Mouse (Mus musculus) limb, embryonic 13.5 days (tissue): Measurements from ENCODE around the gene Wdr20. TPM values are rescaled to one million over a fixed set of nuclear protein-coding genes. Genes with fewer than 3 reads are reported as not detected.

Experiments
- ATAC-seq: fragments of 200-750 bp; cut with Nextera tagmentation; 2 replicates; pipeline ENCODE4 v1.8.0; 2017; ENCODE audit warnings: low read depth, moderate number of reproducible peaks, moderate TSS enrichment; ENCODE audit not compliant: low FRiP score
- H3K27ac ChIP-seq: fragments of 300-500 bp; sonication (generic); 2 replicates; pipeline ENCODE4 v1.5.1; 2015; ENCODE audit warnings: inconsistent platforms, mild to moderate bottlenecking, moderate library complexity
- H3K27me3 ChIP-seq: fragments of 300-500 bp; sonication (generic); 2 replicates; pipeline ENCODE4 v1.6.1; 2015; ENCODE audit warnings: mild to moderate bottlenecking, inconsistent platforms
- H3K36me3 ChIP-seq: fragments of 300-500 bp; sonication (generic); 2 replicates; pipeline ENCODE4 v1.6.1; 2015; ENCODE audit warnings: inconsistent platforms, mild to moderate bottlenecking, moderate library complexity
- H3K4me1 ChIP-seq: fragments of 300-500 bp; sonication (generic); 2 replicates; pipeline ENCODE4 v1.6.1; 2015; ENCODE audit warnings: inconsistent platforms
- H3K4me2 ChIP-seq: fragments of 300-500 bp; sonication (generic); replicated peaks from 2 replicates; pipeline ENCODE4 v1.6.1; 2015; ENCODE audit warnings: inconsistent platforms, mild to moderate bottlenecking, moderate library complexity
- H3K4me3 ChIP-seq: fragments of 300-500 bp; sonication (generic); 2 replicates; pipeline ENCODE4 v1.5.1; 2015; ENCODE audit warnings: moderate library complexity, mild to moderate bottlenecking, inconsistent platforms
- H3K9ac ChIP-seq: fragments of 300-500 bp; sonication (generic); 2 replicates; pipeline ENCODE4 v1.6.1; 2015; ENCODE audit warnings: mild to moderate bottlenecking, inconsistent platforms
- H3K9me3 ChIP-seq: fragments of 300-500 bp; sonication (generic); 2 replicates; pipeline ENCODE4 v1.6.1; 2016; ENCODE audit warnings: inconsistent platforms
- WGBS: fragments of 180-500 bp; shearing (Covaris S2); methylation state at CpG from one replicate; pipeline ENCODE4 v1.1.7; 2015; 5-methylcytosine and 5-hydroxymethylcytosine counted together
- polyA plus RNA-seq: library from polyadenylated mRNA; unstranded; fragments of >200 nt; fragmentation: Nextera tagmentation; extraction: Ambion mirVana; gene quantifications from 2 replicates; pipeline ENCODE4 v1.2.1, GENCODE M21; 2015

Gene Wdr20
- polyA plus RNA-seq, 1 experiment from 2014 or later = 25.9 TPM

DNA sequence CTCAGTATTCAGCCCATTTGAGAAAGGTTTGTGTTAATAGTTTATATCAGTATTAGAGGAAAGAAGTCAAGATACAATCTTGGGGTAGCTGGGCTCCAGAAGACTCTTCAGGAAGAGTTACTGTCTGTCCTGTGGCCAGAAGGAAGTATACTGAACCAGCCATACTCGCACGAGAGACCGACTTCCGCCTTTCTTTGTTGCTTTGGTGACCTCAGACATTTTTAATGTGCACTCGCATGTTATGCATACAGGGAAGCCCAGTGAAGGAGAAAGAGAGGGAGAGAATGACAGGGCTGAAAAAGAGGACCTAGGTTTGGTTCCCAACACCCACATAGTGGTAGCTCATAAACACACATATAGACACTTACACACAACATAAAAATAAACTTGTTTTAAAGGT, 26.8 kb downstream of the Wdr20 start:
- 92% methylated on average over 5 of the region's 5 CpGs for WGBS

DNA sequence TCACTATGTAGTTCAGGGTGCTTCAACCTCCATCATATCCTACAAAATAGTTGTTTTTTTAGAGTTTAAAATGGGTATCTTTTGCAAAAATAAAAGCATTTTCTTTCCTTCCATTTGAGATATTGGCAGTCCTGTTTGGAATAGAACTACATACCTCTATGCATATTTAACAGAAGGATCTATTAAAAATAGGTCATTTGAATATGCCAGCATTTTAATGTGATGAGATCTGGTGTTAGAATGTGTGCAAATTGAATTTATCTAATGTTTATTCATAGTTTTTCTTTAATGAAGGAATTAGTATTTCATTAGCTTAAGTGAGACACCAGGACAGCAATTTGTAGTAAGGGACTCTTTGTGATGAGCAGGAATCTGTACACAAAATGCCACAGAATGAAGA, 30.8 kb downstream of the Wdr20 start:
- no peak overlapping the region for H3K4me3 ChIP-seq
- ATAC-seq = no peak

More for the DNA sequence above, 26.8 kb downstream of the Wdr20 start:
- peaks cover 10% of the 10 kb centered on the region; the same call in 1 of the 2 replicates for H3K4me1 ChIP-seq
- H3K9ac ChIP-seq = no peak overlapping the region
- no peak overlapping the region for H3K4me3 ChIP-seq
- H3K9me3 ChIP-seq = no peaks in the 10 kb centered on the region
- H3K36me3 ChIP-seq = peaks cover 5% of the 10 kb centered on the region; the same call in 1 of the 2 replicates
- H3K27ac ChIP-seq = no peak overlapping the region
- no peak overlapping the region for H3K4me2 ChIP-seq
- no peaks in the 10 kb centered on the region for H3K27me3 ChIP-seq
- no peak for ATAC-seq

GRCm38 (mm10) chr12:110769660-110770297, 32.0 kb downstream of the Wdr20 start:
- H3K36me3 ChIP-seq = peaks cover 4% of the 10 kb centered on the region; the same call in 1 of the 2 replicates
- H3K27ac ChIP-seq = no peak overlapping the region
- WGBS = 45% methylated on average over 6 of the region's 6 CpGs
- no peak overlapping the region for H3K9ac ChIP-seq
- H3K9me3 ChIP-seq = no peaks in the 10 kb centered on the region
- no peaks in the 10 kb centered on the region for H3K27me3 ChIP-seq
- H3K4me2 ChIP-seq = no peak overlapping the region
- H3K4me1 ChIP-seq = peaks cover 15% of the 10 kb centered on the region
- ATAC-seq = no peak
- no peak overlapping the region for H3K4me3 ChIP-seq

More for the DNA sequence above, 30.8 kb downstream of the Wdr20 start:
- Histone ChIP-seq H3K9me3 (no peaks in the 10 kb centered on the region), H3K27ac (no peak overlapping the region), H3K9ac (no peak overlapping the region), H3K4me1 (peaks cover 15% of the 10 kb centered on the region), H3K36me3 (peaks cover 4% of the 10 kb centered on the region; the same call in 1 of the 2 replicates), H3K27me3 (no peaks in the 10 kb centered on the region), H3K4me2 (no peak overlapping the region)

DNA sequence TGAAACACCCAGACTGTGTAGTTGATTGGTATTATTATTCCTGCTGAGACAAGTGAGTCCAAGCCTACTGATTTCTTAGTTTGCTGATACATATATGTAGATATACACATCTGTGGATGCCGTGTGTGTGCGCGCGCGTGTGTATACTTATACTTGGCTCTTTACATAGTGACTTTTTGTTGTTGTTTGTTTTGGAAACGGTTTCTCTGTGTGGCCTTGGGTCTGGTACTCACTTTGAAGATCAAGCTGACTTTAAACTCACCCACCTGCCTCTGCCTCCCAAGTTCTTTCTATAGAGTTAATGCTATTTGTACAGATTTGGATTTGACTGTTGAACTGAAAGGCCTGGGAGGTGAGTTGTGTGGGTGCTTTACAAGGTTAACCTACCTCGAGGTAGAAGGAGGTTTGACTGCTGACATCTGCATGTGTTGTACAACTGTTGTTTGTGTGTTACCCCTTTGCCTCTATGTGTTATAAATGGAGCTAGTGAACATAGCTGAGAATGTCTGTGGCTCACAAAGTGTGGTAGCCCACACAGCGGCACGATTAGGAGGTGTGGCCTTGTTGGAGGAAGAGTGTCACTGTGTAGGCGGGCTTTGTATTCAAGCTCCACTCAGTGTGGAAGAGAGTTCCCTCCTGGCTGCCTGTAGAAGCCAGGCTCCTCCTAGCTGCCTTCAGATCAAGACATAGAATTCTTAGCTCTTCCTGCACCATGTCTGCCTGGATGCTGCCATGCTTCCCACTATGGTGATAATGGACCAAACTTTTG, 32.9 kb downstream of the Wdr20 start:
- Histone ChIP-seq H3K27ac (no peak overlapping the region), H3K4me3 (no peak overlapping the region), H3K9ac (no peak overlapping the region), H3K36me3 (peaks cover 4% of the 10 kb centered on the region; the same call in 1 of the 2 replicates), H3K27me3 (no peaks in the 10 kb centered on the region), H3K9me3 (no peaks in the 10 kb centered on the region), H3K4me1 (peaks cover 15% of the 10 kb centered on the region), H3K4me2 (no peak overlapping the region)
- ATAC-seq = no peak
- WGBS = 91% methylated on average over 10 of the region's 10 CpGs

- H3K4me2 ChIP-seq = no peak overlapping the region
- peaks cover 20% of the 10 kb centered on the region for H3K4me1 ChIP-seq
- no peak for ATAC-seq
- no peak overlapping the region for H3K27ac ChIP-seq
- H3K4me3 ChIP-seq = no peak overlapping the region
- no peak overlapping the region for H3K9ac ChIP-seq
- H3K9me3 ChIP-seq = no peaks in the 10 kb centered on the region
- H3K27me3 ChIP-seq = no peaks in the 10 kb centered on the region
- peaks cover 4% of the 10 kb centered on the region; the same call in 1 of the 2 replicates for H3K36me3 ChIP-seq
- WGBS = 90% methylated on average over 6 of the region's 6 CpGs
Observed at GRCm38 (mm10) chr12:110771961-110772360, 34.2 kb downstream of the Wdr20 start.

DNA sequence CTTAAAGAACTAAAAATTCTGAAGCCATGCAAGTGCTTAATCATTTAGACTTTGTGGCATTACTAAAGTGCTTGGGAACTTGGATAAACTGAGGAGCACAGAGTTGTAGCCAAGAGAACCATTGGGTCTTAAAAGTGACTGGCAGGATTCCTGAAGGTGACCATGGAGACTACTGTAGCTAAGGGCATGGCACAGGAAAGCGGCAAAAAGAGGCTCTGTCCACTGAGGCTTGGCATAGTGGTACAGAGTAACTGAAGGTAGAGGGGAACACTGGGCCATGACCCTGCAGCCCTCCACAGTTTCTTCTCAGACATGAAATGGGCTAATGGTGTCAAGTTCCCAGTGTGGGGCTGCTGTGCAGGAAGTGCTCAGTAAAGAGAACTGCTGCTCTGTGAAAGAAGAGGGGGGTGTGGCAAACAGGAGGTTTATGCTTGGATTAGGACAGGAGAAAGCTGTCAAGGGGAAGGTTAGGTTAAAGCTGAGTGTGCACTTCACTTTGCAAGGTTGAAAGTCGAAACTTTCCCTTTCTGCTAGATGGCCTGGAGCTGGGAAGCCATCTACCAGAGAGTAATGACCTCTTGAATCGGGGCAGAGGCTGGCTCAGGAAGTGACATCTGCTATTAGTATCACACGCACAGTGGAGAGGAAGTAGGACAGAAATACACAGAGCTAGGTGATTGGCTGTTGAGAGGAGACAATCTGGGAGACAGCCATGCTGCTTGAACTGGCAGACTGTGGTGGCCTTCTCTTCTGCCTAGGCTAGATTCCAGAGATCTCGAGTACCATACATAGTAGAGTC, 38.1 kb downstream of the Wdr20 start:
- WGBS = 57% methylated on average over 5 of the region's 5 CpGs
- H3K4me2 ChIP-seq = no peak overlapping the region
- peaks cover 6% of the 10 kb centered on the region; the same call in 1 of the 2 replicates for H3K4me1 ChIP-seq
- no peaks in the 10 kb centered on the region for H3K9me3 ChIP-seq
- H3K4me3 ChIP-seq = no peak overlapping the region
- ATAC-seq = no peak
- no peaks in the 10 kb centered on the region for H3K27me3 ChIP-seq
- H3K36me3 ChIP-seq = peaks cover 26% of the 10 kb centered on the region
- H3K9ac ChIP-seq = no peak overlapping the region
- no peak overlapping the region for H3K27ac ChIP-seq

- WGBS = 81% methylated on average over 5 of the region's 5 CpGs
Observed at GRCm38 (mm10) chr12:110777853-110778252, 40.1 kb downstream of the Wdr20 start.

DNA sequence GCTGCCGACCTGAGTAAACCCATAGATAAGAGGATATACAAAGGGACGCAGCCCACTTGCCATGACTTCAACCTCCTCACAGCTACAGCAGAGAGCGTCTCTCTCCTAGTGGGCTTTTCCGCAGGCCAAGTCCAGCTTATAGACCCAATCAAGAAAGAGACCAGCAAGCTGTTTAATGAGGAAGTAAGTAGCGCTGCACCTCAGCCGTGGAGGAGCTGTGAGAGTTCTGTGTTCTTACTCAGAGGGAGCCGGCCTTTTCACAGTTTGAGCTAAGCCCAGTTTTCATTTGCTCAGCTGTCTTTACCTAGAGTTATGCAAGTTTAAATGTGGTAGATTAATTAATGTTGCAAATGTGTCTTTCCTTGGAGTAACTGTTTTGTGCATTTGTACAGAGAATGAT, 41.6 kb downstream of the Wdr20 start:
- peaks cover 6% of the 10 kb centered on the region; the same call in 1 of the 2 replicates for H3K4me1 ChIP-seq
- WGBS = 83% methylated on average over 7 of the region's 7 CpGs
- no peak overlapping the region for H3K27ac ChIP-seq
- H3K36me3 ChIP-seq = peaks cover 37% of the 10 kb centered on the region
- no peak overlapping the region for H3K4me3 ChIP-seq
- H3K9me3 ChIP-seq = no peaks in the 10 kb centered on the region
- no peak overlapping the region for H3K4me2 ChIP-seq
- no peak for ATAC-seq
- no peaks in the 10 kb centered on the region for H3K27me3 ChIP-seq
- H3K9ac ChIP-seq = no peak overlapping the region

More at GRCm38 (mm10) chr12:110777853-110778252, 40.1 kb downstream of the Wdr20 start:
- ATAC-seq = no peak
- Histone ChIP-seq H3K4me3 (no peak overlapping the region), H3K9me3 (no peaks in the 10 kb centered on the region), H3K4me1 (peaks cover 6% of the 10 kb centered on the region; the same call in 1 of the 2 replicates), H3K27ac (no peak overlapping the region), H3K4me2 (no peak overlapping the region), H3K9ac (no peak overlapping the region), H3K27me3 (no peaks in the 10 kb centered on the region), H3K36me3 (peaks cover 34% of the 10 kb centered on the region)

GRCm38 (mm10) chr12:110781181-110781580, 43.4 kb downstream of the Wdr20 start:
- WGBS = 87% methylated on average over 8 of the region's 8 CpGs
- H3K27me3 ChIP-seq = no peaks in the 10 kb centered on the region

DNA sequence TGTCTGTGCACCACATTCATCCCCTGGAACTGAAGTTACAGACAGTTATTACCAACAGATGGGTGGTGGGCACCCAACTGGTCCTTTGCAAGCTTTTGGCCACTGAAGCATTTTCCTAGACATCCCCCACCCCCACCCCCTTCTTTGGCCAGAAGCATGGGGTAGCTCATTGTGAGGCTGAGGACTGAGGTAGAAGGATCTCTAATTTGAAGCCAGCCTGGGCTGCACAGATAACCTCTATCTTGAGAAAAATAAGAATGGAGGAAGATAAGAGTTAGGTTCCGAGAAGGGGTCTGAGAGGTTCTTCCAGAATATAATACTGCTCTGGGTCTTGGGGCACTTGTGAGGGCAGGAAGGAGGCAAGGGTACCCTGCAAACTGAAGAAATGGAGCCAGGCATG, 44.5 kb downstream of the Wdr20 start:
- no peaks in the 10 kb centered on the region for H3K27me3 ChIP-seq
- ATAC-seq = no peak
- H3K9me3 ChIP-seq = no peaks in the 10 kb centered on the region
- no peaks in the 10 kb centered on the region for H3K4me1 ChIP-seq
- no peak overlapping the region for H3K4me3 ChIP-seq
- H3K27ac ChIP-seq = no peak overlapping the region
- H3K4me2 ChIP-seq = no peak overlapping the region
- WGBS = 90% methylated on average over 1 of the region's 1 CpGs
- H3K9ac ChIP-seq = no peak overlapping the region
- H3K36me3 ChIP-seq = peaks cover 53% of the 10 kb centered on the region

More at GRCm38 (mm10) chr12:110781181-110781580, 43.4 kb downstream of the Wdr20 start:
- Histone ChIP-seq H3K9me3 (no peaks in the 10 kb centered on the region), H3K4me3 (no peak overlapping the region), H3K9ac (no peak overlapping the region), H3K4me2 (no peak overlapping the region), H3K36me3 (peaks cover 52% of the 10 kb centered on the region), H3K27ac (no peak overlapping the region), H3K4me1 (no peaks in the 10 kb centered on the region)
- ATAC-seq = no peak

DNA sequence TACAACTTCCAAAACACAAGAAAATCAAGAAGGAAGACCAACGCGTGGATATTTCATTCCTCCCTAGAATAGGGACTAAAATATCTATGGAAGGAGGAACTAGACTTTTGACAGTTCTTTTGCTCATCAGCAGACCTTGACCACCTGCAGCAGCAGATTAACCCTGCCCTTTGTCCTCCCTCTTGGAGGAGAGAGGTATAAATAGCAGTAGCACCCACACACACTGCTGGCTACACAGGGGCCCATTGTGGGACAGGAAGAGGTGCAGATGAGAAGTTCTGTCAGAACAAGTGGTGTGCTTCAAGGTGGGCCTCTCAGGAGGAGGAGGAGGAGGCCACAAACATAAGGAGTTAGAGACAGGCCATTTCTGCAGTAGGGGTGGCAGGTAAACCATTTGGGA, 46.5 kb downstream of the Wdr20 start:
- no peak overlapping the region for H3K4me3 ChIP-seq
- no peak overlapping the region for H3K9ac ChIP-seq
- no peak for ATAC-seq
- peaks cover 4% of the 10 kb centered on the region; the same call in 1 of the 2 replicates for H3K4me1 ChIP-seq
- no peaks in the 10 kb centered on the region for H3K27me3 ChIP-seq
- H3K27ac ChIP-seq = no peak overlapping the region
- H3K4me2 ChIP-seq = no peak overlapping the region
- 95% methylated on average over 2 of the region's 2 CpGs for WGBS
- no peaks in the 10 kb centered on the region for H3K9me3 ChIP-seq
- H3K36me3 ChIP-seq = peaks cover 49% of the 10 kb centered on the region

DNA sequence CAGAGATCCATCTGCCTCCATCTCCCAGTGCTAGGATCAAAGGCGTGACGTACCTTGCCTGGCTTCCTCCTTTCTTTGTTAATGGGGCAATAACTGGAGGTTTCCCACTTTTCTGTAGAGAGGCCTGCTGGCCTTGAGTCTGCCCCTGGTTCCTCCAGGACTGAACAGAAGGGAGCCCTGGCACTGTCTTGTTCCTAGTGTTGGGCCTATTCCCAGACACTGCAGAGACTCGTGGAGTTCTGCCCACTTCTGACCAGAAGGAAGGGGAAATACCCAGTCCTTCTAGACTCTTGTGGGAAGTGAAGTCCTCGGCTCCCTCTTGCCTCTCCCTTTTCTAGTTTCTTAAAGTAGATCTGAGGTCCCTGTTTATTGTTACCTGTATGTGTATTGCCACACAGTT, 48.5 kb downstream of the Wdr20 start:
- WGBS = 77% methylated on average over 4 of the region's 4 CpGs
- Histone ChIP-seq H3K9ac (no peak overlapping the region), H3K9me3 (no peaks in the 10 kb centered on the region), H3K4me2 (no peak overlapping the region), H3K4me3 (no peak overlapping the region), H3K4me1 (peaks cover 16% of the 10 kb centered on the region; the same call in 1 of the 2 replicates), H3K27ac (no peak overlapping the region), H3K27me3 (no peaks in the 10 kb centered on the region), H3K36me3 (peaks cover 35% of the 10 kb centered on the region)
- no peak for ATAC-seq
